Mouse (Mus musculus) hindbrain, embryonic 16.5 days (tissue): ENCODE results near the gene Mapk11. TPM values are rescaled to one million over a fixed set of nuclear protein-coding genes. Genes with fewer than 3 reads are reported as not detected.

Experiments
- microRNA-seq: library from miRNA; unstranded; fragments of <30 nt; microRNA quantifications from one replicate; pipeline ENCODE4, GENCODE M21; 2017
- polyA plus RNA-seq: library from polyadenylated mRNA; unstranded; fragments of >200 nt; fragmentation: Nextera tagmentation; extraction: Ambion mirVana; gene quantifications from 2 replicates; pipeline ENCODE4 v1.2.1, GENCODE M21; 2015

Gene Mapk11
- polyA plus RNA-seq, 1 experiment from 2014 or later, result 23.7 TPM

Small RNAs within 50 kb of the gene (microRNA-seq; reads per million reads assigned to microRNA genes)
- gene Mir6958, result 6.2 reads per million, percentile 20 among the genes with 10 or more reads in this experiment
- gene Mir7118, result 0.83 reads per million

Other genes starting within 250 kb of the Mapk11 start
- gene Ttll8, start 195.2 kb downstream of the Mapk11 start, polyA plus RNA-seq, result 0.06 and 0.13 TPM in 2 replicates
- 39.1 and 52.9 TPM in 2 replicates for gene Mlc1, start 170.6 kb downstream of the Mapk11 start, polyA plus RNA-seq
- 0.05 and 0.09 TPM in 2 replicates for gene Mov10l1, start 166.7 kb downstream of the Mapk11 start, polyA plus RNA-seq
- 9.5 and 11.9 TPM in 2 replicates for gene Panx2, start 89.9 kb downstream of the Mapk11 start, polyA plus RNA-seq
- 39.2 and 39.5 TPM in 2 replicates for gene Trabd, start 74.5 kb downstream of the Mapk11 start, polyA plus RNA-seq
- 16.4 and 17.9 TPM in 2 replicates for gene Selenoo, start 60.5 kb downstream of the Mapk11 start, polyA plus RNA-seq
- 15.2 and 16.4 TPM in 2 replicates for gene Tubgcp6, start 26.5 kb downstream of the Mapk11 start, polyA plus RNA-seq
- 27.3 and 29.2 TPM in 2 replicates for gene Hdac10, start 20.9 kb downstream of the Mapk11 start, polyA plus RNA-seq
- gene Mapk12, start 8.9 kb downstream of the Mapk11 start, polyA plus RNA-seq, result 4.1 and 4.4 TPM in 2 replicates
- 85.2 and 106 TPM in 2 replicates for gene Plxnb2, start 31.2 kb upstream of the Mapk11 start, polyA plus RNA-seq
- 86.6 and 93.2 TPM in 2 replicates for gene Dennd6b, start 46.9 kb upstream of the Mapk11 start, polyA plus RNA-seq
- 59.4 and 71.5 TPM in 2 replicates for gene Ppp6r2, start 61.9 kb upstream of the Mapk11 start, polyA plus RNA-seq
- gene Sbf1, start 165.7 kb upstream of the Mapk11 start, polyA plus RNA-seq, result 93.2 and 102 TPM in 2 replicates
- gene Adm2, start 173.1 kb upstream of the Mapk11 start, polyA plus RNA-seq, result not detected in 2 replicates
- not detected in 2 replicates for gene Miox, start 184.8 kb upstream of the Mapk11 start, polyA plus RNA-seq
- 33.0 and 38.5 TPM in 2 replicates for gene Lmf2, start 206.0 kb upstream of the Mapk11 start, polyA plus RNA-seq
- gene Ncaph2, start 206.1 kb upstream of the Mapk11 start, polyA plus RNA-seq, result 115 and 122 TPM in 2 replicates
- 16.7 and 20.2 TPM in 2 replicates for gene Sco2, start 224.2 kb upstream of the Mapk11 start, polyA plus RNA-seq
- gene Tymp, start 227.4 kb upstream of the Mapk11 start, polyA plus RNA-seq, result 2.6 TPM in 2 replicates
- gene Odf3b, start 229.7 kb upstream of the Mapk11 start, polyA plus RNA-seq, result 4.8 and 5.4 TPM in 2 replicates
- 0.08 TPM in 1 of 2 replicates, not detected in the other for gene Klhdc7b, start 235.3 kb upstream of the Mapk11 start, polyA plus RNA-seq